Mouse (Mus musculus): ENCODE measurements at regions not wholly inside any gene's neighbourhood (a gene's known extent, or its start where the extent isn't known, plus 50 kb on each side); places are given as distances from the start of the nearest gene placed in this dataset.

- Histone ChIP-seq H3K4me3 (ENCODE audit: low read depth, low read length) (no peak overlapping the region), H3K9ac (replicated peaks; ENCODE audit: low read length) (no peak overlapping the region), H3K27me3 (ENCODE audit: control insufficient read depth, insufficient read depth, low read length) (no peaks in the 10 kb centered on the region), H3K27ac (replicated peaks; ENCODE audit: low read depth, low read length) (no peak overlapping the region), H3K9me3 (replicated peaks; ENCODE audit: control insufficient read depth, low read length) (no peaks in the 10 kb centered on the region), H3K4me1 (ENCODE audit: control insufficient read depth, insufficient read depth, low read length) (no peaks in the 10 kb centered on the region), H3K36me3 (replicated peaks; ENCODE audit: control insufficient read depth, insufficient read depth, low read depth, low read length) (no peaks in the 10 kb centered on the region), H3K4me2 (ENCODE audit: low read depth, low read length) (no peak overlapping the region)
- no peak for DNase-seq (ENCODE audit: low spot score)
- ATAC-seq (replicated peaks; ENCODE audit: insufficient number of reproducible peaks, low FRiP score, low TSS enrichment, low read depth) = no peak
Observed at GRCm38 (mm10) chr7:95250651-95251050, 920.4 kb upstream of the Tenm4 start.

- no peaks in the 10 kb centered on the region for H3K36me3 ChIP-seq (replicated peaks; ENCODE audit: control insufficient read depth, insufficient read depth, low read depth, low read length)
- no peaks in the 10 kb centered on the region for H3K9me3 ChIP-seq (replicated peaks; ENCODE audit: control insufficient read depth, low read length)
- DNase-seq (ENCODE audit: low spot score) (no peak), ATAC-seq (replicated peaks; ENCODE audit: insufficient number of reproducible peaks, low FRiP score, low TSS enrichment, low read depth) (no peak)
- no peak overlapping the region for H3K4me3 ChIP-seq (ENCODE audit: low read depth, low read length)
- H3K27ac ChIP-seq (replicated peaks; ENCODE audit: low read depth, low read length) = no peak overlapping the region
- WGBS = 85% methylated on average over 5 of the region's 5 CpGs
- no peak overlapping the region for H3K9ac ChIP-seq (replicated peaks; ENCODE audit: low read length)
- no peaks in the 10 kb centered on the region for H3K27me3 ChIP-seq (ENCODE audit: control insufficient read depth, insufficient read depth, low read length)
- no peak overlapping the region for H3K4me2 ChIP-seq (ENCODE audit: low read depth, low read length)
- no peaks in the 10 kb centered on the region for H3K4me1 ChIP-seq (ENCODE audit: control insufficient read depth, insufficient read depth, low read length)
Observed at GRCm38 (mm10) chr7:95253862-95254545, 917.0 kb upstream of the Tenm4 start.

- ATAC-seq (replicated peaks; ENCODE audit: insufficient number of reproducible peaks, low FRiP score, low TSS enrichment, low read depth) (no peak), DNase-seq (ENCODE audit: low spot score) (no peak)
- Histone ChIP-seq H3K4me3 (ENCODE audit: low read depth, low read length) (no peak overlapping the region), H3K27ac (replicated peaks; ENCODE audit: low read depth, low read length) (no peak overlapping the region), H3K9me3 (replicated peaks; ENCODE audit: control insufficient read depth, low read length) (no peaks in the 10 kb centered on the region), H3K36me3 (replicated peaks; ENCODE audit: control insufficient read depth, insufficient read depth, low read depth, low read length) (no peaks in the 10 kb centered on the region), H3K9ac (replicated peaks; ENCODE audit: low read length) (no peak overlapping the region), H3K4me1 (ENCODE audit: control insufficient read depth, insufficient read depth, low read length) (no peaks in the 10 kb centered on the region), H3K27me3 (ENCODE audit: control insufficient read depth, insufficient read depth, low read length) (no peaks in the 10 kb centered on the region), H3K4me2 (ENCODE audit: low read depth, low read length) (no peak overlapping the region)
- WGBS = 72% methylated on average over 3 of the region's 3 CpGs
Observed at GRCm38 (mm10) chr7:95254913-95255312, 916.1 kb upstream of the Tenm4 start.

GRCm38 (mm10) chr7:95255699-95256098 is 915.3 kb upstream of the Tenm4 start:
- Histone ChIP-seq H3K9ac (replicated peaks; ENCODE audit: low read length) (no peak overlapping the region), H3K9me3 (replicated peaks; ENCODE audit: control insufficient read depth, low read length) (no peaks in the 10 kb centered on the region), H3K4me2 (ENCODE audit: low read depth, low read length) (no peak overlapping the region), H3K27me3 (ENCODE audit: control insufficient read depth, insufficient read depth, low read length) (no peaks in the 10 kb centered on the region), H3K27ac (replicated peaks; ENCODE audit: low read depth, low read length) (no peak overlapping the region), H3K4me1 (ENCODE audit: control insufficient read depth, insufficient read depth, low read length) (no peaks in the 10 kb centered on the region), H3K4me3 (ENCODE audit: low read depth, low read length) (no peak overlapping the region), H3K36me3 (replicated peaks; ENCODE audit: control insufficient read depth, insufficient read depth, low read depth, low read length) (no peaks in the 10 kb centered on the region)
- DNase-seq (ENCODE audit: low spot score) (no peak), ATAC-seq (replicated peaks; ENCODE audit: insufficient number of reproducible peaks, low FRiP score, low TSS enrichment, low read depth) (no peak)

- no peak for DNase-seq (ENCODE audit: low spot score)
- Histone ChIP-seq H3K36me3 (replicated peaks; ENCODE audit: control insufficient read depth, insufficient read depth, low read depth, low read length) (no peaks in the 10 kb centered on the region), H3K27me3 (ENCODE audit: control insufficient read depth, insufficient read depth, low read length) (no peaks in the 10 kb centered on the region), H3K27ac (replicated peaks; ENCODE audit: low read depth, low read length) (no peak overlapping the region), H3K4me3 (ENCODE audit: low read depth, low read length) (no peak overlapping the region), H3K9ac (replicated peaks; ENCODE audit: low read length) (no peak overlapping the region), H3K9me3 (replicated peaks; ENCODE audit: control insufficient read depth, low read length) (no peaks in the 10 kb centered on the region), H3K4me2 (ENCODE audit: low read depth, low read length) (no peak overlapping the region), H3K4me1 (ENCODE audit: control insufficient read depth, insufficient read depth, low read length) (no peaks in the 10 kb centered on the region)
- 88% methylated on average over 3 of the region's 3 CpGs for WGBS
- ATAC-seq (replicated peaks; ENCODE audit: insufficient number of reproducible peaks, low FRiP score, low TSS enrichment, low read depth) = no peak
Observed at GRCm38 (mm10) chr7:95262942-95263341, 908.1 kb upstream of the Tenm4 start.

- DNase-seq (ENCODE audit: low spot score) = no peak
Observed at GRCm38 (mm10) chr7:95277237-95277636, 893.8 kb upstream of the Tenm4 start.

GRCm38 (mm10) chr7:95313667-95314066 is 857.4 kb upstream of the Tenm4 start:
- Histone ChIP-seq H3K4me2 (ENCODE audit: low read depth, low read length) (no peak overlapping the region), H3K36me3 (replicated peaks; ENCODE audit: control insufficient read depth, insufficient read depth, low read depth, low read length) (no peaks in the 10 kb centered on the region), H3K27ac (replicated peaks; ENCODE audit: low read depth, low read length) (no peak overlapping the region), H3K4me1 (ENCODE audit: control insufficient read depth, insufficient read depth, low read length) (no peaks in the 10 kb centered on the region), H3K4me3 (ENCODE audit: low read depth, low read length) (no peak overlapping the region), H3K9me3 (replicated peaks; ENCODE audit: control insufficient read depth, low read length) (no peaks in the 10 kb centered on the region), H3K9ac (replicated peaks; ENCODE audit: low read length) (no peak overlapping the region), H3K27me3 (ENCODE audit: control insufficient read depth, insufficient read depth, low read length) (no peaks in the 10 kb centered on the region)
- no peak for ATAC-seq (replicated peaks; ENCODE audit: insufficient number of reproducible peaks, low FRiP score, low TSS enrichment, low read depth)
- 63% methylated on average over 1 of the region's 1 CpGs for WGBS
- DNase-seq (ENCODE audit: low spot score) = no peak

More at GRCm38 (mm10) chr7:95277237-95277636, 893.8 kb upstream of the Tenm4 start:
- ATAC-seq (replicated peaks; ENCODE audit: insufficient number of reproducible peaks, low FRiP score, low TSS enrichment, low read depth) = no peak
- Histone ChIP-seq H3K4me1 (ENCODE audit: control insufficient read depth, insufficient read depth, low read length) (no peaks in the 10 kb centered on the region), H3K4me3 (ENCODE audit: low read depth, low read length) (no peak overlapping the region), H3K36me3 (replicated peaks; ENCODE audit: control insufficient read depth, insufficient read depth, low read depth, low read length) (no peaks in the 10 kb centered on the region), H3K27ac (replicated peaks; ENCODE audit: low read depth, low read length) (no peak overlapping the region), H3K9ac (replicated peaks; ENCODE audit: low read length) (no peak overlapping the region), H3K4me2 (ENCODE audit: low read depth, low read length) (no peak overlapping the region), H3K27me3 (ENCODE audit: control insufficient read depth, insufficient read depth, low read length) (no peaks in the 10 kb centered on the region), H3K9me3 (replicated peaks; ENCODE audit: control insufficient read depth, low read length) (no peaks in the 10 kb centered on the region)
- WGBS = 89% methylated on average over 1 of the region's 1 CpGs

GRCm38 (mm10) chr7:95323084-95323483 is 848.0 kb upstream of the Tenm4 start:
- DNase-seq (ENCODE audit: low spot score) = no peak
- Histone ChIP-seq H3K36me3 (replicated peaks; ENCODE audit: control insufficient read depth, insufficient read depth, low read depth, low read length) (no peaks in the 10 kb centered on the region), H3K9me3 (replicated peaks; ENCODE audit: control insufficient read depth, low read length) (no peaks in the 10 kb centered on the region), H3K27me3 (ENCODE audit: control insufficient read depth, insufficient read depth, low read length) (no peaks in the 10 kb centered on the region), H3K4me2 (ENCODE audit: low read depth, low read length) (no peak overlapping the region), H3K4me1 (ENCODE audit: control insufficient read depth, insufficient read depth, low read length) (no peaks in the 10 kb centered on the region), H3K9ac (replicated peaks; ENCODE audit: low read length) (no peak overlapping the region), H3K4me3 (ENCODE audit: low read depth, low read length) (no peak overlapping the region), H3K27ac (replicated peaks; ENCODE audit: low read depth, low read length) (no peak overlapping the region)
- ATAC-seq (replicated peaks; ENCODE audit: insufficient number of reproducible peaks, low FRiP score, low TSS enrichment, low read depth) = no peak
- WGBS = 46% methylated on average over 3 of the region's 3 CpGs
